Mouse (Mus musculus): ENCODE measurements around the gene Ccr10.

DNA sequence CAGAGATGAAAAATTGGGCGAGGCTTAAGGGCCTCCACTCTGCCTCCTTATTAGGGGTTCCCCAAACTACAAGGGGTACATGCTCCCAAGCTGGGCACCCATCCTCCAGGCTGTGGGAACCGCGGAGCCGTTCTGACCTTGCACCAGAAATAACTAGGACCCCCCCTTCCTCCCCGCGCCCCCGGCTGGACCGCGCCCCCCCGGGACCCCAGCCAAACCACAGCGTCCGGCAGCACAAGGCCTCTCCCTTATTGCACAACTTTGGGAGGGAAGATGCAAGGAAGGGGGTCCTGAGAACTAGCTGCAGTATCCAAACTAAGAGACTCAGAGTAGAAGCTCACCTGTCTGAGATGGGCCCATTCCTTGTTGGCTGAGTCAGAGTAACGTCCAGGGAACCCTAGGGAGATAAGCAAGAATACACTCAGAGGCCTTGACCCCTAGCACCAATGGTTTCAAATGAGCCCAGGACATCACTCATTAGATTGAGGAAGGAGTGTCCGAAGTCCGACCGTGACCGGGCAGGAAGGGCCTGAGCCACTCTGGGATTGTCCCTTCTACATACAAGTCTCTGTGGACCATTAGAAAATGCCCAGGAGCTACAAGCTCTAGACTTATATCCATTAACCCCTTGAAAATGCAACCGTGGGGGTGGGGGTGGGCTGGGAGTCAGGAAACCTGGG is 6.8 kb downstream of the Ccr10 start:
- TF ChIP-seq CTCF (IDR thresholded peaks at IDR 0.05; ENCODE audit: control insufficient read depth, insufficient read depth, insufficient read length) (no peak), MYOD1 (IDR thresholded peaks at IDR 0.05; ENCODE audit: control insufficient read depth, insufficient read length, low read depth) (no peak), MAX (IDR thresholded peaks at IDR 0.05) (no peak), USF1 (IDR thresholded peaks at IDR 0.05; ENCODE audit: low read depth) (no peak), MYOG (IDR thresholded peaks at IDR 0.05; ENCODE audit: control insufficient read depth, extremely low read depth, insufficient read length) (no peak), CEBPB (IDR thresholded peaks at IDR 0.05; ENCODE audit: low read depth) (peak; percentile 88), FOSL1 (IDR thresholded peaks at IDR 0.05; ENCODE audit: insufficient read depth, low read length, poor library complexity, severe bottlenecking) (no peak)
